ENCODE assay signal across 28 mouse cellular contexts in genomic region chr16:23672375-23672774, GRCm38 (mm10).
DNase-seq lines count a peak whose midpoint lies in the region; ATAC-seq and TF ChIP-seq lines count a peak whose summit lies in the region.
"Had no signal": no experiment of that assay in that cellular context is flagged by ENCODE, and none has a peak within 500 bp of the region (broad histone marks: within the 10 kb centered on the region; RNA-seq: fewer than 3 reads in every experiment).

No protein-coding gene starts in this region.

- ATAC-seq in forebrain, postnatal 0 days, result peak; percentile 45; the same call in 1 of the 2 replicates
- ATAC-seq in forebrain, embryonic 12.5 days (ENCODE audit: low FRiP score), result no peak
- no peak for ATAC-seq in kidney, postnatal 0 days (replicated peaks; ENCODE audit: low FRiP score, low read depth)
- no peak for ATAC-seq in kidney, embryonic 16.5 days (ENCODE audit: low FRiP score, low TSS enrichment)
- ATAC-seq: activated CD4-positive, CD25-positive, alpha-beta regulatory T cell, adult 4 months; intestine, embryonic 16.5 days; liver, postnatal 0 days; lung, postnatal 0 days had no signal

- no peak overlapping the region for H3K4me2 ChIP-seq in forebrain, postnatal 0 days (ENCODE audit: low read depth)
- no peak overlapping the region for H3K4me2 ChIP-seq in forebrain, embryonic 12.5 days
- no peak overlapping the region for H3K4me2 ChIP-seq in kidney, postnatal 0 days (ENCODE audit: low read length)
- H3K4me2 ChIP-seq in kidney, embryonic 16.5 days (replicated peaks; ENCODE audit: low read depth, low read length), result no peak overlapping the region
- H3K4me2 ChIP-seq: embryonic facial prominence, embryonic 13.5 days; limb, embryonic 12.5 days; liver, embryonic 11.5 days had no signal

- peak; percentile 57 to 58 for DNase-seq in cerebellum, postnatal 10 days
- no peak for DNase-seq in cerebellum, adult 9-10 months
- no peak for DNase-seq in forebrain, postnatal 0 days
- DNase-seq in kidney, postnatal 0 days (ENCODE audit: low spot score), result peak; percentile 17
- peak; percentile 52 for DNase-seq in brain, embryonic 14.5 days (ENCODE audit: low read depth)
- DNase-seq in heart, adult 8-10 months (ENCODE audit: low spot score), result no peak
- DNase-seq: adrenal gland, adult 2 months; adrenal gland, postnatal 36 days; cerebellum, adult 8-10 months; gastrocnemius, postnatal 10 days; heart, postnatal 14 days; kidney, adult 8-10 months; kidney, postnatal 14 days; layer of hippocampus, adult 9-11 months; liver, postnatal 0 days; midbrain, embryonic 14.5 days; thymus, postnatal 4 days had no signal

- no peak for TF ChIP-seq CTCF in forebrain, postnatal 0 days (IDR thresholded peaks at IDR 0.05; ENCODE audit: low read depth)
- TF ChIP-seq CTCF in kidney, postnatal 0 days (IDR thresholded peaks at IDR 0.05; ENCODE audit: low read depth), result no peak
- TF ChIP-seq CTCF in brain, embryonic 14.5 days (IDR thresholded peaks at IDR 0.05; ENCODE audit: borderline replicate concordance, extremely low read depth, insufficient read depth, insufficient read length), result no peak

- H3K4me3 ChIP-seq in forebrain, postnatal 0 days (ENCODE audit: low read depth, low read length), result no peak overlapping the region
- H3K4me3 ChIP-seq in forebrain, embryonic 12.5 days (replicated peaks), result no peak overlapping the region
- no peak overlapping the region for H3K4me3 ChIP-seq in kidney, postnatal 0 days (replicated peaks; ENCODE audit: low read depth, low read length)
- H3K4me3 ChIP-seq in kidney, embryonic 16.5 days (ENCODE audit: low read length), result no peak overlapping the region
- H3K4me3 ChIP-seq: embryonic facial prominence, embryonic 13.5 days; erythroblast, embryonic 14.5 days; limb, embryonic 12.5 days had no signal

- no peaks in the 10 kb centered on the region for H3K27me3 ChIP-seq in forebrain, postnatal 0 days (ENCODE audit: insufficient read depth, low read length)
- H3K27me3 ChIP-seq in forebrain, embryonic 12.5 days, result no peaks in the 10 kb centered on the region
- H3K27me3 ChIP-seq in kidney, postnatal 0 days (ENCODE audit: insufficient read depth, low read length), result no peaks in the 10 kb centered on the region
- H3K27me3 ChIP-seq in kidney, embryonic 16.5 days (ENCODE audit: insufficient read depth, low read length), result no peaks in the 10 kb centered on the region
- H3K27me3 ChIP-seq: CH12.LX; embryonic facial prominence, embryonic 13.5 days; limb, embryonic 12.5 days had no signal

- TF ChIP-seq POLR2A in brain, embryonic 14.5 days (IDR thresholded peaks at IDR 0.05; ENCODE audit: borderline replicate concordance, extremely low read depth, insufficient read depth, insufficient read length, poor library complexity, severe bottlenecking), result no peak

- 41% methylated on average over 6 of the region's 6 CpGs for WGBS in forebrain, postnatal 0 days
- 63% methylated on average over 6 of the region's 6 CpGs for WGBS in forebrain, embryonic 12.5 days
- 21% methylated on average over 6 of the region's 6 CpGs for WGBS in kidney, postnatal 0 days
- 25% methylated on average over 6 of the region's 6 CpGs for WGBS in kidney, embryonic 16.5 days

- H3K36me3 ChIP-seq in forebrain, postnatal 0 days (ENCODE audit: insufficient read depth), result no peaks in the 10 kb centered on the region
- no peaks in the 10 kb centered on the region for H3K36me3 ChIP-seq in forebrain, embryonic 12.5 days (replicated peaks)
- no peaks in the 10 kb centered on the region for H3K36me3 ChIP-seq in kidney, postnatal 0 days (ENCODE audit: insufficient read depth, low read length)
- H3K36me3 ChIP-seq in kidney, embryonic 16.5 days (ENCODE audit: insufficient read depth, low read length), result no peaks in the 10 kb centered on the region
- H3K36me3 ChIP-seq: embryonic facial prominence, embryonic 13.5 days; limb, embryonic 12.5 days had no signal

- H3K4me1 ChIP-seq in forebrain, postnatal 0 days (ENCODE audit: insufficient read depth), result no peaks in the 10 kb centered on the region
- H3K4me1 ChIP-seq in forebrain, embryonic 12.5 days, result no peaks in the 10 kb centered on the region
- no peaks in the 10 kb centered on the region for H3K4me1 ChIP-seq in kidney, postnatal 0 days (replicated peaks; ENCODE audit: insufficient read depth, low read length)
- H3K4me1 ChIP-seq in kidney, embryonic 16.5 days (ENCODE audit: insufficient read depth, low read length), result no peaks in the 10 kb centered on the region
- H3K4me1 ChIP-seq: embryonic facial prominence, embryonic 13.5 days; limb, embryonic 12.5 days had no signal

- H3K27ac ChIP-seq in forebrain, postnatal 0 days (ENCODE audit: low read depth, low read length), result no peak overlapping the region
- H3K27ac ChIP-seq in forebrain, embryonic 12.5 days, result no peak overlapping the region
- H3K27ac ChIP-seq in kidney, postnatal 0 days, result no peak overlapping the region
- H3K27ac ChIP-seq in kidney, embryonic 16.5 days (ENCODE audit: low read length), result no peak overlapping the region
- H3K27ac ChIP-seq: embryonic facial prominence, embryonic 13.5 days; limb, embryonic 12.5 days; macrophage had no signal

- no peaks in the 10 kb centered on the region for H3K9me3 ChIP-seq in forebrain, postnatal 0 days (ENCODE audit: low read length)
- H3K9me3 ChIP-seq in forebrain, embryonic 12.5 days, result no peaks in the 10 kb centered on the region
- no peaks in the 10 kb centered on the region for H3K9me3 ChIP-seq in kidney, postnatal 0 days (replicated peaks; ENCODE audit: low read length)
- H3K9me3 ChIP-seq in kidney, embryonic 16.5 days (ENCODE audit: low read length), result no peaks in the 10 kb centered on the region
- H3K9me3 ChIP-seq: embryonic facial prominence, embryonic 13.5 days; limb, embryonic 12.5 days had no signal

- no peak overlapping the region for H3K9ac ChIP-seq in forebrain, postnatal 0 days
- no peak overlapping the region for H3K9ac ChIP-seq in forebrain, embryonic 12.5 days
- H3K9ac ChIP-seq in kidney, postnatal 0 days (ENCODE audit: low read depth, low read length), result no peak overlapping the region
- H3K9ac ChIP-seq in kidney, embryonic 16.5 days (replicated peaks; ENCODE audit: low read length), result no peak overlapping the region
- H3K9ac ChIP-seq: embryonic facial prominence, embryonic 13.5 days; limb, embryonic 12.5 days; liver, postnatal 0 days had no signal

Comparison
In these comparisons a context has a peak if more than half of its experiments do, and no peak if none do; other contexts are left out.
1. DNase-seq: peak in cerebellum, postnatal 10 days (2 of 2), kidney, postnatal 0 days (single experiment) and brain, embryonic 14.5 days (single experiment); none in cerebellum, adult 9-10 months (single experiment), forebrain, postnatal 0 days (single experiment) and heart, adult 8-10 months (single experiment).